Mouse (Mus musculus) monocyte, adult 5-6 weeks (primary cell): ENCODE data around the gene Atrip. TPM values are rescaled to one million over a fixed set of nuclear protein-coding genes. Genes with fewer than 3 reads are reported as not detected.

Source experiments
- ATAC-seq: fragments of 153-309, 156-312 bp; replicated peaks from 2 replicates; pipeline ENCODE4 v1.8.0; 2017; ENCODE audit warnings: mild to moderate bottlenecking; ENCODE audit not compliant: low TSS enrichment, insufficient number of reproducible peaks, severe bottlenecking, poor library complexity, low FRiP score
- total RNA-seq: library from RNA; stranded (forward); fragments of 200-1000, 200-491, 200-594 nt; gene quantifications from 3 replicates; pipeline ENCODE4 v1.2.3, GENCODE M21; 2017

The Atrip gene
- total RNA-seq: 11.1 to 17.6 TPM (median 15.7 TPM) in 3 replicates

- ATAC-seq: peak; percentile 99
Observed at GRCm38 (mm10) chr9:109073661-109074573, at the start of gene Atrip. Atrip (minus strand) TSS chr9:109074124.

GRCm38 (mm10) chr9:109123266-109123665, 49.3 kb upstream of the Atrip start:
- peak; percentile 14; the same call in 1 of the 2 replicates for ATAC-seq

- ATAC-seq: no peak
Observed at GRCm38 (mm10) chr9:109122553-109123085, 48.7 kb upstream of the Atrip start.

- no peak for ATAC-seq
Observed at GRCm38 (mm10) chr9:109120956-109121355, 47.0 kb upstream of the Atrip start.

- no peak for ATAC-seq
Observed at GRCm38 (mm10) chr9:109119571-109119970, 45.6 kb upstream of the Atrip start.

- no peak for ATAC-seq
Observed at GRCm38 (mm10) chr9:109118106-109118505, 44.2 kb upstream of the Atrip start.

- no peak for ATAC-seq
Observed at GRCm38 (mm10) chr9:109116205-109116604, 42.3 kb upstream of the Atrip start.

GRCm38 (mm10) chr9:109114871-109115270, 40.9 kb upstream of the Atrip start:
- no peak for ATAC-seq

GRCm38 (mm10) chr9:109114276-109114675, 40.4 kb upstream of the Atrip start:
- no peak for ATAC-seq

GRCm38 (mm10) chr9:109113331-109113730, 39.4 kb upstream of the Atrip start:
- no peak for ATAC-seq

- no peak for ATAC-seq
Observed at GRCm38 (mm10) chr9:109111591-109111990, 37.7 kb upstream of the Atrip start.

- ATAC-seq: no peak
Observed at GRCm38 (mm10) chr9:109111101-109111500, 37.2 kb upstream of the Atrip start.

- ATAC-seq: no peak
Observed at GRCm38 (mm10) chr9:109110240-109110639, 36.3 kb upstream of the Atrip start.

- no peak for ATAC-seq
Observed at GRCm38 (mm10) chr9:109107341-109107740, 33.4 kb upstream of the Atrip start.

GRCm38 (mm10) chr9:109105648-109106047, 31.7 kb upstream of the Atrip start:
- ATAC-seq: no peak

- ATAC-seq: no peak
Observed at GRCm38 (mm10) chr9:109105011-109105410, 31.1 kb upstream of the Atrip start.

- ATAC-seq: no peak
Observed at GRCm38 (mm10) chr9:109104083-109104482, 30.2 kb upstream of the Atrip start.

- no peak for ATAC-seq
Observed at GRCm38 (mm10) chr9:109103250-109103649, 29.3 kb upstream of the Atrip start.

GRCm38 (mm10) chr9:109102541-109102940, 28.6 kb upstream of the Atrip start:
- no peak for ATAC-seq

GRCm38 (mm10) chr9:109101933-109102445, 28.1 kb upstream of the Atrip start:
- ATAC-seq: no peak
